Mouse (Mus musculus) testis, adult 2 months (tissue): ENCODE results near the gene Rsph1.

ENCODE experiments used
- CTCF ChIP-seq: fragments of 200-500 bp; IDR thresholded peaks from 2 replicates; pipeline ENCODE4 v1.5.1; 2012; ENCODE audit warnings: low read depth, mild to moderate bottlenecking, inconsistent platforms, low read length, moderate library complexity; ENCODE audit not compliant: control insufficient read depth, insufficient read depth, insufficient replicate concordance
- POLR2A ChIP-seq: fragments of 200-500 bp; IDR thresholded peaks from 2 replicates; pipeline ENCODE4 v1.6.1; 2012; ENCODE audit warnings: low read depth, mild to moderate bottlenecking, inconsistent platforms, low read length, moderate library complexity; ENCODE audit not compliant: control insufficient read depth

- no peak for TF ChIP-seq CTCF
- TF ChIP-seq POLR2A: no peak
Measured at GRCm38 (mm10) chr17:31277931-31278330, 748 bp upstream of the Rsph1 start.
